Mouse (Mus musculus): Measurements from ENCODE around the gene Tmem212. TPM values are rescaled to one million over a fixed set of nuclear protein-coding genes. Genes with fewer than 3 reads are reported as not detected.

Tmem212 gene
- total RNA-seq (2023): not detected in 4 replicates

GRCm38 (mm10) chr3:27896318-27896892 is at the start of gene Tmem212:
Tmem212 (minus strand) TSS chr3:27896368.

GRCm38 (mm10) chr3:27938381-27939323 is 42.5 kb upstream of the Tmem212 start, which contains the start of gene Pld1:
Pld1 (plus strand) TSS chr3:27938695.

Other genes starting within 250 kb of the Tmem212 start
- gene Fndc3b, start 185.1 kb downstream of the Tmem212 start, total RNA-seq (2023): 3.1 to 6.4 TPM (median 4.7 TPM) in 4 replicates
- not detected in 4 replicates for gene Pld1, start 42.3 kb upstream of the Tmem212 start, total RNA-seq (2023)